In genomic region chr13:83069293-83069692, GRCm38 (mm10) we compare ENCODE assay signal across 24 mouse cellular contexts.
DNase-seq lines count a peak whose midpoint lies in the region; ATAC-seq and TF ChIP-seq lines count a peak whose summit lies in the region.
"Had no signal": no experiment of that assay in that cellular context is flagged by ENCODE, and none has a peak within 500 bp of the region (broad histone marks: within the 10 kb centered on the region; RNA-seq: fewer than 3 reads in every experiment).

No protein-coding gene starts in this region.

- no peaks in the 10 kb centered on the region for H3K9me3 ChIP-seq in midbrain, embryonic 16.5 days (replicated peaks; ENCODE audit: control insufficient read depth, low read length, poor library complexity, severe bottlenecking)
- H3K9me3 ChIP-seq: embryonic facial prominence, embryonic 13.5 days; embryonic facial prominence, embryonic 15.5 days; forebrain, embryonic 10.5 days; forebrain, embryonic 12.5 days; G1E had no signal

- no peak overlapping the region for H3K9ac ChIP-seq in midbrain, embryonic 16.5 days (ENCODE audit: low read depth, low read length)
- H3K9ac ChIP-seq: embryonic facial prominence, embryonic 13.5 days; embryonic facial prominence, embryonic 15.5 days; forebrain, embryonic 12.5 days had no signal

- no peak for DNase-seq in spleen, adult 2 months (ENCODE audit: low read depth in 1 of 2, low spot score in 2 of 2)
- DNase-seq in spleen, postnatal 10 days (ENCODE audit: low spot score in 2 of 2) = no peak
- DNase-seq: adrenal gland, adult 2 months; adrenal gland, postnatal 10 days; adrenal gland, postnatal 25 days; cerebellum, adult 11 months; cerebellum, adult 18-20 months; cerebellum, adult 8-10 months; cerebellum, adult 9-11 months; cerebellum, postnatal 14 days; cerebellum, postnatal 36 days; embryo, embryonic 11 days had no signal

- no peaks in the 10 kb centered on the region for H3K27me3 ChIP-seq in spleen, adult 2 months (ENCODE audit: control insufficient read depth, insufficient read depth, low read length)
- H3K27me3 ChIP-seq in midbrain, embryonic 16.5 days (ENCODE audit: control insufficient read depth, insufficient read depth, low read depth, low read length) = no peaks in the 10 kb centered on the region
- H3K27me3 ChIP-seq: embryonic facial prominence, embryonic 13.5 days; embryonic facial prominence, embryonic 15.5 days; forebrain, embryonic 12.5 days; Patski had no signal

- H3K36me3 ChIP-seq in spleen, adult 2 months (ENCODE audit: control insufficient read depth, insufficient read depth, low read length) = no peaks in the 10 kb centered on the region
- no peaks in the 10 kb centered on the region for H3K36me3 ChIP-seq in midbrain, embryonic 16.5 days (ENCODE audit: control insufficient read depth, insufficient read depth, low read length)
- H3K36me3 ChIP-seq: embryonic facial prominence, embryonic 13.5 days; embryonic facial prominence, embryonic 15.5 days; forebrain, embryonic 10.5 days; forebrain, embryonic 12.5 days; G1E had no signal

- no peak overlapping the region for H3K4me3 ChIP-seq in spleen, adult 2 months (ENCODE audit: extremely low read depth, insufficient read depth, insufficient read length)
- no peak overlapping the region for H3K4me3 ChIP-seq in midbrain, embryonic 16.5 days (ENCODE audit: low read depth, low read length)
- H3K4me3 ChIP-seq: embryonic facial prominence, embryonic 13.5 days; embryonic facial prominence, embryonic 15.5 days; erythroblast, embryonic 14.5 days; forebrain, embryonic 10.5 days; forebrain, embryonic 12.5 days had no signal

- peak; percentile 41; the same call in 1 of the 2 replicates for ATAC-seq in neutrophil, adult 5-6 weeks (ENCODE audit: extremely low read depth, insufficient number of reproducible peaks, low FRiP score, poor library complexity, severe bottlenecking)
- no peak for ATAC-seq in midbrain, embryonic 16.5 days
- no peak for ATAC-seq in activated CD4-positive, CD25-positive, alpha-beta regulatory T cell, adult 4 months
- ATAC-seq: forebrain, embryonic 14.5 days; forebrain, embryonic 16.5 days; Patski had no signal

- H3K4me2 ChIP-seq in midbrain, embryonic 16.5 days (ENCODE audit: low read length) = no peak overlapping the region
- H3K4me2 ChIP-seq: embryonic facial prominence, embryonic 13.5 days; embryonic facial prominence, embryonic 15.5 days; forebrain, embryonic 12.5 days had no signal

- H3K4me1 ChIP-seq in spleen, adult 2 months (ENCODE audit: control insufficient read depth, insufficient read depth, insufficient read length) = peaks cover 9% of the 10 kb centered on the region
- no peaks in the 10 kb centered on the region for H3K4me1 ChIP-seq in midbrain, embryonic 16.5 days (ENCODE audit: control insufficient read depth, insufficient read depth, low read length)
- H3K4me1 ChIP-seq: embryonic facial prominence, embryonic 13.5 days; embryonic facial prominence, embryonic 15.5 days; forebrain, embryonic 10.5 days; forebrain, embryonic 12.5 days had no signal

- no peak for TF ChIP-seq POLR2A in spleen, adult 2 months (IDR thresholded peaks at IDR 0.05; ENCODE audit: low read depth, low read length)

- H3K27ac ChIP-seq in spleen, adult 2 months (ENCODE audit: insufficient read depth, low read length) = peak overlapping the region; percentile 51; the same call in 1 of the 2 replicates
- H3K27ac ChIP-seq in midbrain, embryonic 16.5 days (ENCODE audit: low read length) = no peak overlapping the region
- H3K27ac ChIP-seq: embryonic facial prominence, embryonic 13.5 days; embryonic facial prominence, embryonic 15.5 days; forebrain, embryonic 10.5 days; forebrain, embryonic 12.5 days had no signal

- TF ChIP-seq CTCF in spleen, adult 2 months (IDR thresholded peaks at IDR 0.05; ENCODE audit: extremely low read depth, insufficient read depth, insufficient read length, insufficient replicate concordance) = no peak
